21 mouse cellular contexts compared by ENCODE assay signal in the genomic region with DNA sequence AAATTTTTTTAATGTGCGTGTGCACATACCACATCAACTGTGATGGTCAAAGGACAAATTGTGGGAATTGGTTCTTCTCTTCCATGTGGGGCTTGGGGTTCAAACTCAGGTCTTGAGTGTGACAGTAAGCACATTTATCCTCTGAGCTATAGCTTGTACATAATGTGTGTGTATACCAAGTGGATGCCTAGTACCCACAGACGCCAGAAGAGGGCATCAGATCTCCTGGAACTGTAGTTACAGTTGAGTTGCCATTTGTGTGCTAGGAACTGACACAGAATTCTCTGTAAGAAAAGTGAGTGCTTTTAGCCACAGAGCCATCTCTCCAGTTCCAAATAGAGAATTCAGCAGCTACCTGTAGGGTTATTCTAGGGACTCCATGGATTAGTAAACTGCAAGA. TPM values are rescaled to one million over a fixed set of nuclear protein-coding genes. Genes with fewer than 3 reads are reported as not detected.
A peak's percentile ranks its signal among the peaks of the same experiment; 100 is the strongest.
DNase-seq lines count a peak whose midpoint lies in the region; ATAC-seq and TF ChIP-seq lines count a peak whose summit lies in the region.
"Had no signal": no experiment of that assay in that cellular context is flagged by ENCODE, and none has a peak within 500 bp of the region (broad histone marks: within the 10 kb centered on the region; RNA-seq: fewer than 3 reads in every experiment).

No protein-coding gene starts in this region.

- H3K9ac ChIP-seq in hindbrain, postnatal 0 days (replicated peaks; ENCODE audit: low read length) = no peak overlapping the region
- H3K9ac ChIP-seq in hindbrain, embryonic 11.5 days (ENCODE audit: low read depth, low read length) = no peak overlapping the region
- H3K9ac ChIP-seq: forebrain, embryonic 15.5 days had no signal

- DNase-seq in hindbrain, postnatal 0 days (ENCODE audit: low spot score) = no peak
- DNase-seq in hindbrain, embryonic 11.5 days (ENCODE audit: low spot score) = no peak
- DNase-seq in thymus, adult 2 months = peak; percentile 3
- DNase-seq in thymus, postnatal 10 days (ENCODE audit: low spot score in 2 of 2) = no peak
- DNase-seq in ZHBTc4 (ENCODE audit: low read depth, low spot score) = peak; percentile 53
- peak; percentile 28 for DNase-seq in thymus, postnatal 4 days
- no peak for DNase-seq in testis, postnatal 14 days (ENCODE audit: low spot score)
- DNase-seq in ovary, postnatal 14 days (ENCODE audit: low spot score) = no peak
- DNase-seq: adrenal gland, postnatal 25 days; cerebellum, postnatal 25 days; gastrocnemius, postnatal 10 days; heart, postnatal 4 days; kidney, postnatal 14 days had no signal

- H3K4me1 ChIP-seq in hindbrain, postnatal 0 days (ENCODE audit: insufficient read depth, low read length) = no peaks in the 10 kb centered on the region
- no peaks in the 10 kb centered on the region for H3K4me1 ChIP-seq in hindbrain, embryonic 11.5 days (replicated peaks; ENCODE audit: control insufficient read depth, insufficient read depth, low read length)
- no peaks in the 10 kb centered on the region for H3K4me1 ChIP-seq in thymus, adult 2 months (replicated peaks; ENCODE audit: control insufficient read depth, insufficient read depth, low read length)
- H3K4me1 ChIP-seq: forebrain, embryonic 15.5 days had no signal

- TF ChIP-seq CTCF in hindbrain, postnatal 0 days (IDR thresholded peaks at IDR 0.05; ENCODE audit: low read depth) = 0 out of 2 replicates have a peak, but pooled peaks have one; percentile 7
- TF ChIP-seq CTCF in thymus, adult 2 months (IDR thresholded peaks at IDR 0.05; ENCODE audit: borderline replicate concordance, control insufficient read depth, extremely low read depth, insufficient read depth, low read length, poor library complexity) = no peak

- H3K36me3 ChIP-seq in hindbrain, postnatal 0 days (ENCODE audit: insufficient read depth, low read length) = peaks cover 32% of the 10 kb centered on the region; the same call in 1 of the 2 replicates
- no peaks in the 10 kb centered on the region for H3K36me3 ChIP-seq in hindbrain, embryonic 11.5 days (ENCODE audit: control insufficient read depth, insufficient read depth, low read length)
- H3K36me3 ChIP-seq in thymus, adult 2 months (ENCODE audit: control insufficient read depth, insufficient read depth, low read length) = peaks cover 50% of the 10 kb centered on the region

- no peak for TF ChIP-seq POLR2A in thymus, adult 2 months (IDR thresholded peaks at IDR 0.05; ENCODE audit: control insufficient read depth, extremely low read depth, insufficient read depth, low read length, poor library complexity)

- no peaks in the 10 kb centered on the region for H3K27me3 ChIP-seq in hindbrain, postnatal 0 days (ENCODE audit: insufficient read depth, low read length)
- no peaks in the 10 kb centered on the region for H3K27me3 ChIP-seq in hindbrain, embryonic 11.5 days (ENCODE audit: control insufficient read depth, insufficient read depth, low read length)
- H3K27me3 ChIP-seq in thymus, adult 2 months (ENCODE audit: control insufficient read depth, insufficient read depth, low read length) = no peaks in the 10 kb centered on the region
- H3K27me3 ChIP-seq: forebrain, embryonic 15.5 days had no signal

- no peaks in the 10 kb centered on the region for H3K9me3 ChIP-seq in hindbrain, postnatal 0 days (ENCODE audit: low read length)
- no peaks in the 10 kb centered on the region for H3K9me3 ChIP-seq in hindbrain, embryonic 11.5 days (ENCODE audit: control insufficient read depth, low read length)
- H3K9me3 ChIP-seq: forebrain, embryonic 15.5 days had no signal

- no peak overlapping the region for H3K4me2 ChIP-seq in hindbrain, postnatal 0 days (ENCODE audit: low read depth, low read length)
- no peak overlapping the region for H3K4me2 ChIP-seq in hindbrain, embryonic 11.5 days (replicated peaks; ENCODE audit: low read depth, low read length)
- H3K4me2 ChIP-seq: forebrain, embryonic 15.5 days; heart, embryonic 11.5 days had no signal

- no peak for ATAC-seq in hindbrain, postnatal 0 days
- ATAC-seq in hindbrain, embryonic 11.5 days (ENCODE audit: low FRiP score) = no peak
- ATAC-seq: forebrain, embryonic 15.5 days had no signal

- H3K27ac ChIP-seq in hindbrain, postnatal 0 days = no peak overlapping the region
- H3K27ac ChIP-seq in hindbrain, embryonic 11.5 days (ENCODE audit: low read depth, low read length) = no peak overlapping the region
- no peak overlapping the region for H3K27ac ChIP-seq in thymus, adult 2 months (ENCODE audit: control insufficient read depth, insufficient read depth, low read length)
- H3K27ac ChIP-seq: forebrain, embryonic 15.5 days had no signal

- no peak overlapping the region for H3K4me3 ChIP-seq in hindbrain, postnatal 0 days (ENCODE audit: low read length)
- H3K4me3 ChIP-seq in hindbrain, embryonic 11.5 days (ENCODE audit: low read depth, low read length) = no peak overlapping the region
- no peak overlapping the region for H3K4me3 ChIP-seq in thymus, adult 2 months (ENCODE audit: control insufficient read depth, insufficient read depth, low read length)
- H3K4me3 ChIP-seq: forebrain, embryonic 15.5 days had no signal

- WGBS in hindbrain, postnatal 0 days = 86% methylated on average over 2 of the region's 2 CpGs
- 86% methylated on average over 2 of the region's 2 CpGs for WGBS in hindbrain, embryonic 11.5 days
- 98% methylated on average over 2 of the region's 2 CpGs for WGBS in thymus, adult 2 months

RNA-seq across cellular contexts. Expression of a gene that starts 26.3 kb away (rescaled TPM):
- total RNA-seq in hindbrain, postnatal 0 days (2014; rRNA removed) = not detected in 2 replicates
- polyA plus RNA-seq in hindbrain, postnatal 0 days (2015; fragmentation: Nextera tagmentation; extraction: Ambion mirVana) = not detected in 2 replicates
- not detected in 2 replicates for polyA plus RNA-seq in hindbrain, embryonic 11.5 days (2014; fragmentation: Nextera tagmentation; extraction: Ambion mirVana)
- polyA plus RNA-seq in thymus, adult 2 months (2012; rRNA removed) = not detected in 2 replicates
- total RNA-seq: adrenal gland, postnatal 25 days; gastrocnemius, postnatal 10 days; heart, postnatal 4 days; layer of hippocampus, postnatal 14 days; left cerebral cortex, postnatal 36 days; megakaryocyte, adult 5-6 weeks had no signal
- polyA plus RNA-seq: embryonic facial prominence, embryonic 14.5 days; forebrain, embryonic 15.5 days; heart, embryonic 11.5 days; intestine, embryonic 14.5 days; liver, embryonic 16.5 days had no signal

RNA-seq across cellular contexts. Expression of a gene that starts 44.8 kb away (rescaled TPM):
- 4.7 and 10.8 TPM in 2 replicates for total RNA-seq in hindbrain, postnatal 0 days (2014; rRNA removed)
- 16.1 and 18.2 TPM in 2 replicates for polyA plus RNA-seq in hindbrain, postnatal 0 days (2015; fragmentation: Nextera tagmentation; extraction: Ambion mirVana)
- polyA plus RNA-seq in hindbrain, embryonic 11.5 days (2014; fragmentation: Nextera tagmentation; extraction: Ambion mirVana) = 29.0 and 31.1 TPM in 2 replicates
- polyA plus RNA-seq in thymus, adult 2 months (2012; rRNA removed) = 0.87 and 1.7 TPM in 2 replicates

RNA-seq across cellular contexts. Expression of a gene that starts 44.9 kb away (rescaled TPM):
- 30.7 and 39.2 TPM in 2 replicates for total RNA-seq in hindbrain, postnatal 0 days (2014; rRNA removed)
- polyA plus RNA-seq in hindbrain, postnatal 0 days (2015; fragmentation: Nextera tagmentation; extraction: Ambion mirVana) = 65.3 and 66.2 TPM in 2 replicates
- polyA plus RNA-seq in hindbrain, embryonic 11.5 days (2014; fragmentation: Nextera tagmentation; extraction: Ambion mirVana) = 31.9 and 32.1 TPM in 2 replicates
- polyA plus RNA-seq in thymus, adult 2 months (2012; rRNA removed) = 4.7 and 5.8 TPM in 2 replicates

RNA-seq across cellular contexts. Expression of a gene that starts 58.9 kb away (rescaled TPM):
- 12.5 and 16.2 TPM in 2 replicates for total RNA-seq in hindbrain, postnatal 0 days (2014; rRNA removed)
- 21.6 and 22.8 TPM in 2 replicates for polyA plus RNA-seq in hindbrain, postnatal 0 days (2015; fragmentation: Nextera tagmentation; extraction: Ambion mirVana)
- polyA plus RNA-seq in hindbrain, embryonic 11.5 days (2014; fragmentation: Nextera tagmentation; extraction: Ambion mirVana) = 17.1 and 18.9 TPM in 2 replicates
- polyA plus RNA-seq in thymus, adult 2 months (2012; rRNA removed) = 6.5 and 7.1 TPM in 2 replicates

Comparison
In these comparisons a context has a peak if more than half of its experiments do, and no peak if none do; other contexts are left out.
1. DNase-seq: peak in thymus, adult 2 months (single experiment), ZHBTc4 (single experiment) and thymus, postnatal 4 days (single experiment); none in hindbrain, postnatal 0 days (single experiment), hindbrain, embryonic 11.5 days (single experiment), thymus, postnatal 10 days (0 of 2), testis, postnatal 14 days (single experiment) and ovary, postnatal 14 days (single experiment).